Mouse (Mus musculus): ENCODE measurements around the gene Krt23. TPM values are rescaled to one million over a fixed set of nuclear protein-coding genes. Genes with fewer than 3 reads are reported as not detected.

The Krt23 gene
- polyA plus RNA-seq, 1 experiment from 2014 or later = 11.9 TPM

DNA sequence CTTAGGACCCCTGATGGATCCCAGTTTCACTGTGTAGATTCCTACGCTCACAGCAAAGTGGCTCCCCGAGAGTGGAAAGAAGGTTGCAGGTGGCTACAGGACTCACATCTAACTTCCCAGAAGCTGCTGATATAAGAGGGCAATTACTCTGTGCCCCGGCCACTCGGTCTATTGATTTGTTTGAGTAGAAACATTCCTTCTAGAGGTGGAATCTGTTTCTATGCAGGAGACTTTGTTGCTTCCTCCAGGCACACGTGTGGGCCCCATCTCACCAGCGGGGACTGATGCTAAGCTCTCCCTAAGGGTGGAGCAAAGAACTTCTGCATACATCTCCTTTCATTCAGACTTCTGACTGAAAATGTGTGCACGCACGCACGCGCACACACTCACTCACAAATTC is 53.5 kb downstream of the Krt23 start:
- Histone ChIP-seq H3K4me2 (ENCODE audit: low read depth, low read length) (no peak overlapping the region), H3K27ac (replicated peaks; ENCODE audit: low read depth, low read length) (no peak overlapping the region), H3K4me3 (ENCODE audit: low read depth, low read length) (no peak overlapping the region), H3K4me1 (ENCODE audit: control insufficient read depth, insufficient read depth, low read length) (no peaks in the 10 kb centered on the region), H3K36me3 (ENCODE audit: control insufficient read depth, insufficient read depth, low read length) (no peaks in the 10 kb centered on the region), H3K9me3 (ENCODE audit: control insufficient read depth, low read length) (no peaks in the 10 kb centered on the region), H3K27me3 (replicated peaks; ENCODE audit: control insufficient read depth, insufficient read depth, low read length) (no peaks in the 10 kb centered on the region), H3K9ac (ENCODE audit: low read depth, low read length) (no peak overlapping the region)
- 58% methylated on average over 10 of the region's 10 CpGs for WGBS
- no peak for DNase-seq (ENCODE audit: low spot score)
- no peak for ATAC-seq (ENCODE audit: low read depth)

- Histone ChIP-seq H3K9me3 (ENCODE audit: control insufficient read depth, low read length) (no peaks in the 10 kb centered on the region), H3K4me3 (ENCODE audit: low read depth, low read length) (no peak within 1 kb of the TSS), H3K27ac (replicated peaks; ENCODE audit: low read depth, low read length) (no peak within 1 kb of the TSS), H3K9ac (ENCODE audit: low read depth, low read length) (no peak within 1 kb of the TSS), H3K4me2 (ENCODE audit: low read depth, low read length) (no peak within 1 kb of the TSS), H3K27me3 (replicated peaks; ENCODE audit: control insufficient read depth, insufficient read depth, low read length) (no peaks in the 10 kb centered on the region), H3K36me3 (ENCODE audit: control insufficient read depth, insufficient read depth, low read length) (no peaks in the 10 kb centered on the region), H3K4me1 (ENCODE audit: control insufficient read depth, insufficient read depth, low read length) (no peaks in the 10 kb centered on the region)
- no peak for DNase-seq (ENCODE audit: low spot score)
- 27% methylated on average over 10 of the region's 10 CpGs for WGBS
- no peak for ATAC-seq (ENCODE audit: low read depth)
These were observed 55.0 kb downstream of the Krt23 start, which contains the start of gene Krt20 for GRCm38 (mm10) chr11:99437972-99438371. Krt20 (minus strand) TSS chr11:99438150.

GRCm38 (mm10) chr11:99436625-99437024 is 56.3 kb downstream of the Krt23 start:
- DNase-seq (ENCODE audit: low spot score) (no peak), ATAC-seq (ENCODE audit: low read depth) (no peak)
- no peak overlapping the region for H3K4me3 ChIP-seq (ENCODE audit: low read depth, low read length)
- H3K9ac ChIP-seq (ENCODE audit: low read depth, low read length) = no peak overlapping the region
- no peak overlapping the region for H3K27ac ChIP-seq (replicated peaks; ENCODE audit: low read depth, low read length)
- WGBS = 71% methylated on average over 4 of the region's 4 CpGs
- no peak overlapping the region for H3K4me2 ChIP-seq (ENCODE audit: low read depth, low read length)
- no peaks in the 10 kb centered on the region for H3K36me3 ChIP-seq (ENCODE audit: control insufficient read depth, insufficient read depth, low read length)
- no peaks in the 10 kb centered on the region for H3K9me3 ChIP-seq (ENCODE audit: control insufficient read depth, low read length)
- no peaks in the 10 kb centered on the region for H3K4me1 ChIP-seq (ENCODE audit: control insufficient read depth, insufficient read depth, low read length)
- no peaks in the 10 kb centered on the region for H3K27me3 ChIP-seq (replicated peaks; ENCODE audit: control insufficient read depth, insufficient read depth, low read length)

GRCm38 (mm10) chr11:99430670-99431069 is 62.3 kb downstream of the Krt23 start:
- WGBS = 46% methylated on average over 12 of the region's 12 CpGs
- DNase-seq (ENCODE audit: low spot score) (peak; percentile 71), ATAC-seq (ENCODE audit: low read depth) (peak; percentile 26; the same call in 1 of the 2 replicates)
- H3K4me2 ChIP-seq (ENCODE audit: low read depth, low read length) = no peak overlapping the region
- no peaks in the 10 kb centered on the region for H3K9me3 ChIP-seq (ENCODE audit: control insufficient read depth, low read length)
- H3K4me3 ChIP-seq (ENCODE audit: low read depth, low read length) = no peak overlapping the region
- no peak overlapping the region for H3K27ac ChIP-seq (replicated peaks; ENCODE audit: low read depth, low read length)
- no peaks in the 10 kb centered on the region for H3K4me1 ChIP-seq (ENCODE audit: control insufficient read depth, insufficient read depth, low read length)
- no peaks in the 10 kb centered on the region for H3K27me3 ChIP-seq (replicated peaks; ENCODE audit: control insufficient read depth, insufficient read depth, low read length)
- H3K36me3 ChIP-seq (ENCODE audit: control insufficient read depth, insufficient read depth, low read length) = no peaks in the 10 kb centered on the region
- H3K9ac ChIP-seq (ENCODE audit: low read depth, low read length) = no peak overlapping the region

Other genes starting within 250 kb of the Krt23 start
- 0.66 and 0.70 TPM in 2 replicates for gene Krt222, start 249.1 kb downstream of the Krt23 start, polyA plus RNA-seq (2014; fragmentation: Nextera tagmentation; extraction: Ambion mirVana)
- gene Krt24, start 207.9 kb downstream of the Krt23 start, polyA plus RNA-seq (2014; fragmentation: Nextera tagmentation; extraction: Ambion mirVana) = 0.10 and 0.26 TPM in 2 replicates
- gene Krt25, start 170.2 kb downstream of the Krt23 start, polyA plus RNA-seq (2014; fragmentation: Nextera tagmentation; extraction: Ambion mirVana) = 4.4 and 6.2 TPM in 2 replicates
- gene Krt26, start 155.2 kb downstream of the Krt23 start, polyA plus RNA-seq (2014; fragmentation: Nextera tagmentation; extraction: Ambion mirVana) = 0.24 and 0.42 TPM in 2 replicates
- gene Krt27, start 142.0 kb downstream of the Krt23 start, polyA plus RNA-seq (2014; fragmentation: Nextera tagmentation; extraction: Ambion mirVana) = 3.2 and 6.1 TPM in 2 replicates
- 2.8 and 3.4 TPM in 2 replicates for gene Krt28, start 118.2 kb downstream of the Krt23 start, polyA plus RNA-seq (2014; fragmentation: Nextera tagmentation; extraction: Ambion mirVana)
- gene Krt10, start 103.8 kb downstream of the Krt23 start, polyA plus RNA-seq (2014; fragmentation: Nextera tagmentation; extraction: Ambion mirVana) = 76.8 and 167 TPM in 2 replicates
- gene Krt12, start 70.9 kb downstream of the Krt23 start, polyA plus RNA-seq (2014; fragmentation: Nextera tagmentation; extraction: Ambion mirVana) = 0.22 TPM in 1 of 2 replicates, not detected in the other
- 0.33 TPM in 1 of 2 replicates, not detected in the other for gene Krt20, start 55.0 kb downstream of the Krt23 start, polyA plus RNA-seq (2014; fragmentation: Nextera tagmentation; extraction: Ambion mirVana)
- gene Krt39, start 28.2 kb upstream of the Krt23 start, polyA plus RNA-seq (2014; fragmentation: Nextera tagmentation; extraction: Ambion mirVana) = not detected in 2 replicates
- not detected in 2 replicates for gene Krt40, start 50.0 kb upstream of the Krt23 start, polyA plus RNA-seq (2014; fragmentation: Nextera tagmentation; extraction: Ambion mirVana)
- 1.0 TPM in 1 of 2 replicates, not detected in the other for gene Krtap3-3, start 57.7 kb upstream of the Krt23 start, polyA plus RNA-seq (2014; fragmentation: Nextera tagmentation; extraction: Ambion mirVana)
- gene Krtap3-2, start 63.7 kb upstream of the Krt23 start, polyA plus RNA-seq (2014; fragmentation: Nextera tagmentation; extraction: Ambion mirVana) = not detected in 2 replicates
- not detected in 2 replicates for gene Gm11939, start 66.3 kb upstream of the Krt23 start, polyA plus RNA-seq (2014; fragmentation: Nextera tagmentation; extraction: Ambion mirVana)
- 0.51 TPM in 1 of 2 replicates, not detected in the other for gene Krtap3-1, start 73.5 kb upstream of the Krt23 start, polyA plus RNA-seq (2014; fragmentation: Nextera tagmentation; extraction: Ambion mirVana)
- gene Krtap1-5, start 87.9 kb upstream of the Krt23 start, polyA plus RNA-seq (2014; fragmentation: Nextera tagmentation; extraction: Ambion mirVana) = not detected in 2 replicates
- not detected in 2 replicates for gene Krtap1-4, start 90.5 kb upstream of the Krt23 start, polyA plus RNA-seq (2014; fragmentation: Nextera tagmentation; extraction: Ambion mirVana)
- gene Krtap1-3, start 98.2 kb upstream of the Krt23 start, polyA plus RNA-seq (2014; fragmentation: Nextera tagmentation; extraction: Ambion mirVana) = 0.26 TPM in 1 of 2 replicates, not detected in the other
- not detected in 2 replicates for gene Krtap9-3, start 105.0 kb upstream of the Krt23 start, polyA plus RNA-seq (2014; fragmentation: Nextera tagmentation; extraction: Ambion mirVana)
- gene Gm11938, start 110.2 kb upstream of the Krt23 start, polyA plus RNA-seq (2014; fragmentation: Nextera tagmentation; extraction: Ambion mirVana) = not detected in 2 replicates
- not detected in 2 replicates for gene Gm11937, start 117.1 kb upstream of the Krt23 start, polyA plus RNA-seq (2014; fragmentation: Nextera tagmentation; extraction: Ambion mirVana)
- 0.54 TPM in 1 of 2 replicates, not detected in the other for gene Krtap2-4, start 121.7 kb upstream of the Krt23 start, polyA plus RNA-seq (2014; fragmentation: Nextera tagmentation; extraction: Ambion mirVana)
- not detected in 2 replicates for gene Gm11562, start 127.3 kb upstream of the Krt23 start, polyA plus RNA-seq (2014; fragmentation: Nextera tagmentation; extraction: Ambion mirVana)
- not detected in 2 replicates for gene Krtap4-1, start 135.1 kb upstream of the Krt23 start, polyA plus RNA-seq (2014; fragmentation: Nextera tagmentation; extraction: Ambion mirVana)
- not detected in 2 replicates for gene Krtap4-2, start 141.9 kb upstream of the Krt23 start, polyA plus RNA-seq (2014; fragmentation: Nextera tagmentation; extraction: Ambion mirVana)
- gene Krtap4-7, start 151.0 kb upstream of the Krt23 start, polyA plus RNA-seq (2014; fragmentation: Nextera tagmentation; extraction: Ambion mirVana) = 0.29 TPM in 1 of 2 replicates, not detected in the other
- gene Gm11555, start 157.1 kb upstream of the Krt23 start, polyA plus RNA-seq (2014; fragmentation: Nextera tagmentation; extraction: Ambion mirVana) = not detected in 2 replicates
- 0.17 TPM in 1 of 2 replicates, not detected in the other for gene Gm11563, start 165.8 kb upstream of the Krt23 start, polyA plus RNA-seq (2014; fragmentation: Nextera tagmentation; extraction: Ambion mirVana)
- gene Krtap4-6, start 172.8 kb upstream of the Krt23 start, polyA plus RNA-seq (2014; fragmentation: Nextera tagmentation; extraction: Ambion mirVana) = not detected in 2 replicates
- gene Gm14190, start 197.6 kb upstream of the Krt23 start, polyA plus RNA-seq (2014; fragmentation: Nextera tagmentation; extraction: Ambion mirVana) = not detected in 2 replicates
- gene Gm14180, start 241.2 kb upstream of the Krt23 start, polyA plus RNA-seq (2014; fragmentation: Nextera tagmentation; extraction: Ambion mirVana) = not detected in 2 replicates

Data from embryonic facial prominence, embryonic 14.5 days (tissue).